Mouse (Mus musculus): Measurements from ENCODE around the gene Gm20388.
"Not testable (repeated sequence)": the region's sequence is repeated elsewhere in the genome, so short reads cannot be mapped to it uniquely, and the experiment has no call there.

Gm20388 gene

DNA sequence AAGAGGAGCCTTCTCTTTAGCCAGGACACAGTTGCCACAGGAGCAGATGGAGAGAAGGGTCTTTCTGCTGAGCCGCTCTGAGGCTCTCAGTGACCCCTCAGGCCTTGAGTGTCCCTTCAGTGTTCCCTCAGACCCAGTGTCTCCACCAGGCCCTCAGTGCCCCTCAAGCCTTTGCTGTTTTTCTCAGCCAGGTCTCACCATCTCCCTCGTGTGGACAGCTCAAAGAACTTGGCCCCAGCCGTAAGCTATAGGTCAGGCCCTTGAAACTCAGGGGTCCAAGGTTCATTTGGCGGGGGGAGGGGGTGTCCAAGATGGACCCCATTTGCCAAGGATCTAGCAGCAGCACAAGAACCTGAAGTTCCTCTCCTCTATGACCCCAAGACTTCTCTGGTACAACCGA lies 2714.0 kb downstream of the Gm20388 start:
- DNase-seq (ENCODE audit: low spot score in 2 of 2) = no peak

GRCm38 (mm10) chr8:122625811-122626210 lies 2715.2 kb downstream of the Gm20388 start:
- DNase-seq (ENCODE audit: low spot score in 2 of 2) = no peak

DNA sequence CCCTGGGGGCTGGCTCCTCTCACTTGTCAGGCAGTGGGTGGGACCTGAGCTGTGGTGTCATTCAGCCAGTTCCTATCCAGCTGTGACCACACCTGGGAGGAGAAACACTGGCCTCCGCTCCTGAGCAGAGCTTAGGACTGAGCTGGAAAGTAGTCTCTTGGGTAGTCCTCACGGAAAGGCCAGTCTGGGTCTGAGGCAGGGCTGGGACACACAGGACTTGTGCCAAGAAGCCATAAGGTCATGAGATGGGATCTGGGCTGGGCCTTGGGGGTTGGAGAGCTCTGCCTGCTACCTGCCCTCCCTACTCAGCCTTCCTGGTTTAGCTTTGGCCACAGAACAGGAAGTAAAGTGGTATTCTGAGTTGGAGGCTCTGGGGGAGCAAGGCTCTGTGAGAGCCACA lies 2716.3 kb downstream of the Gm20388 start:
- DNase-seq (ENCODE audit: low spot score in 2 of 2) = no peak

DNA sequence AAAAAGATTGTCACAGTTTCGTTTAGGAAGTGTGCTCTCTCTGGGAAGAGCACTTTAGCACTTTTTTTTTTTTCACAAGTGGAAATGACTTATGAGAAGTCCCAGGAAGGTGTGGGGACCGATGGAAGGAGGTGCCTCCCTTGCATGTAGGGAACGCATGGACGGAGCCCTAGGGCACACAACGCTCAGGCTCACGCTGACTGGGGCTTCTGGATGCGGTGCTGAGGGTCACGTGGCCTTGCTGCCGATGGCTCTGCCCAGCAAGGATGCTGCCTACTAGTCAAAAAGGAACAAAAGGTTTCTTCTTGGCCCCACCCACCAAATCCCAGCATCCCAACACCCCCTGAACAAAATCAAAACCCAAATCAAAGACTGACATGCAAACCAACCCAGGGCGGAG lies 2718.7 kb downstream of the Gm20388 start:
- DNase-seq (ENCODE audit: low spot score in 2 of 2) = no peak

- DNase-seq (ENCODE audit: low spot score in 2 of 2) = no peak
Observed at GRCm38 (mm10) chr8:122630696-122631095, 2720.1 kb downstream of the Gm20388 start.

GRCm38 (mm10) chr8:122632134-122632533 lies 2721.5 kb downstream of the Gm20388 start:
- not testable (repeated sequence) for DNase-seq (ENCODE audit: low spot score in 2 of 2)

DNA sequence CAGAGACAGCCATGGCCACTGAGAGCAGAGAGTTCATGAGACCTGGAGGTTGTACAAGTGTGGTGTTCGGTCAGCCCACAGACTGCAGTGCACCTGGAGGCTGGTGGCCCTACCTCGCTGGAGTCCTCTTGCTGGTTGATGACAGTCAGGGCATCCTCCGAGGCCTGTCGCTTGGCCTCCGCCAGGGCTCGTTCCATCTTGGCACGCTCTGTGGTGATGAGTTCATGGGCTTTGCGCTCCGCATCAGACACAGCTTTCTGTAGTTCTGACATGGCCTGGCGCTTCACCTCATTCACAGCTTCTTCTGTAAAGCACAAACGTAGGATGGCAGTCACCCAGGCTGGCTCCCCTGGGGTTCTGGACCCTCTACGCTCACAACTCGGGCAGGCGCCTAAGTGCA lies 2722.6 kb downstream of the Gm20388 start:
- DNase-seq (ENCODE audit: low spot score in 2 of 2) = no peak

GRCm38 (mm10) chr8:122635878-122636802 lies 2725.5 kb downstream of the Gm20388 start:
- DNase-seq (ENCODE audit: low spot score in 2 of 2) = no peak

- DNase-seq (ENCODE audit: low spot score in 2 of 2) = no peak
Observed at GRCm38 (mm10) chr8:122636803-122637175, 2726.1 kb downstream of the Gm20388 start.

DNA sequence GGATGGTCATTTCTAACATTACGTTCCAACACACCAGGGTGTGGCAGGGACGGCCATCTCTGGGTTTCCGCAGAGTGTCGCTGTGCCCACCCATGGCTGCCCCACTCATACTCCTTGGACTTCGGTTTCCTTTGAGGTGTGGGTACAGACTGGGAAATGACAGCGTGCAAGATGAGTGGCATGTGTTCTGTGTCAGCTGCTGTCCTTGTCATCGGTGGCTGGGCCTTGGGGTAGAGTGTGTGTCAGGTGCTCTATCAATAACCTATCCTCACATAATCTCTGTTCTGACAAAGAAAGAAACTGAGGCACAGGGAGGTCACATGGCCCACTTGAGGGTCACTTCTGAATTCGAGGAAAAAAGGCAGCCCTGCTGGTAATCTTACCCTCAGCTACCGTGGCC lies 2726.6 kb downstream of the Gm20388 start:
- no peak for DNase-seq (ENCODE audit: low spot score in 2 of 2)

- DNase-seq (ENCODE audit: low spot score in 2 of 2) = no peak
Observed at GRCm38 (mm10) chr8:122638601-122639000, 2728.0 kb downstream of the Gm20388 start.

DNA sequence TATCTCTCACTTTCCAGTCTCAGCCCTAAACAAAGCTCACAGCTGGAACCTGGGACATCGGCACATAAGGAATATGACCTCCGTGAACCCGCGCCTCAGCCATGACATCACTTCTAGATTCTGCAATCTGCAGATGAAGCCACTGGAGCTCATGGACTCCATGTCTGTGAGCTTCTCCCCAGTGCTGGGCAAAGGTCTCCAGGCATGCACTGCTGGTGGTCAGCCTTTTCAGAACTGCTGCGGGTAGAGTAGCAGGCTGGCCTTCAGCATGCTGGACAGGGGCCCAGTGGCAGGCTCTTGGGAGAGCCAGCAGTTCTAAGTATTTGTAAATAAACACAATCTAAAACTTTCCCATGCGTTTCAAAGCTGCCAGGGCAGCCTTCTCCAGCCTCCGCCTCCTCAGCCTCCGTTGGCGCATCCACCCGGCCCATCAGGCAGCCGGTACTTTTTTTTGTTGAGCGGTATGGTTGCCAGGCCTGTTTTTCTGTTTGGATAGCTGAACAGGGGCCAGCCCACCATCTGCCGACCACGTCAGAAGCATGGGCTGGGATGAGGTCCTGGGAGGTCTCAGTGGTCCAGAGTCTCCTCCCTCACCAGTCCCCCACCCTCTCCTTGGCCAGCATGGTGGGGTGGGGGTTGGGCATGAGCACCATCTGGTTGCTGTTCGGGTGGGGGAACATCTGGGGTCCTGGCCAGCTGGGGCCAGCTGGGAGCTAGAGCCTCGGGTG lies 2729.0 kb downstream of the Gm20388 start:
- no peak for DNase-seq (ENCODE audit: low spot score in 2 of 2)

DNA sequence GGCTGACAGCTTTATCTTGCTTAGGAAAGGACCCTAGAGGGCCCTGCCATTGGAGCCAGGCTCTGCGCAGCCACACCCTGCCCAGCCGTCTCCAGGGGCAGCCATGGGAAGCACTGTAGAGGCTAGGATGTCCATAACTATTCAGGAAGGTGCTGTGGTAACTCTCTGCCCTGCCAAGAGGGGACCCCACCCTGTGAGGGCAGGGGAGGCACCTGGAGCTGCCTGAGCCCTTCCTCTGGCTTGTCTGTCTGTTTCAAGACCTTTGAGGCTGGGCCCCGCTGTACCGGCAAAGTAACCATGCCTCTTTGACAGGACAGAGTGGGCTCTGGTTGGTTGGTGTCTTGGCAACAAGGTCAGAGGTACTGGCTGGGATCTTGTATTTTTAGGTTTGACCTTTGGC lies 2730.2 kb downstream of the Gm20388 start:
- no peak for DNase-seq (ENCODE audit: low spot score in 2 of 2)

DNA sequence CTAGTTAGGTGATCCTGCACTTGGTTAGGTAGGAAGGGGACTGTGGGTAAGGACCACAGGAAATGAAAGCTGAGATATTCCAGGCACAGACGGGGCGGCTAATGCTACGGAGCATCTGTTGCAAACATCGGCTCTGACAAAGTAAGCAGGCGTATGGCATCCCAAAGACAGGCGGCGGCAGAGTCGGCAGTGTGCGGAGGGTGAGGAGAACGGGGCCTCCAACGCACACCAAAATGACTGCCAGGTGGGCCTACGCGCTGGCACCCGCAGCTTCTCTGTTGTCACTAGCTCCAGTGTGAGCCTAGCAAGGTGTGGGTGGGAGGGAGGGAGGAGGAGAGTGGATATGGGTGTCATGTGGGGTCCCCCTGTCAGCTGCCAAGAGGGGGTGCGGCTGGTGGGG lies 2730.8 kb downstream of the Gm20388 start:
- no peak for DNase-seq (ENCODE audit: low spot score in 2 of 2)

GRCm38 (mm10) chr8:122642071-122642470 lies 2731.4 kb downstream of the Gm20388 start:
- no peak for DNase-seq (ENCODE audit: low spot score in 2 of 2)

DNA sequence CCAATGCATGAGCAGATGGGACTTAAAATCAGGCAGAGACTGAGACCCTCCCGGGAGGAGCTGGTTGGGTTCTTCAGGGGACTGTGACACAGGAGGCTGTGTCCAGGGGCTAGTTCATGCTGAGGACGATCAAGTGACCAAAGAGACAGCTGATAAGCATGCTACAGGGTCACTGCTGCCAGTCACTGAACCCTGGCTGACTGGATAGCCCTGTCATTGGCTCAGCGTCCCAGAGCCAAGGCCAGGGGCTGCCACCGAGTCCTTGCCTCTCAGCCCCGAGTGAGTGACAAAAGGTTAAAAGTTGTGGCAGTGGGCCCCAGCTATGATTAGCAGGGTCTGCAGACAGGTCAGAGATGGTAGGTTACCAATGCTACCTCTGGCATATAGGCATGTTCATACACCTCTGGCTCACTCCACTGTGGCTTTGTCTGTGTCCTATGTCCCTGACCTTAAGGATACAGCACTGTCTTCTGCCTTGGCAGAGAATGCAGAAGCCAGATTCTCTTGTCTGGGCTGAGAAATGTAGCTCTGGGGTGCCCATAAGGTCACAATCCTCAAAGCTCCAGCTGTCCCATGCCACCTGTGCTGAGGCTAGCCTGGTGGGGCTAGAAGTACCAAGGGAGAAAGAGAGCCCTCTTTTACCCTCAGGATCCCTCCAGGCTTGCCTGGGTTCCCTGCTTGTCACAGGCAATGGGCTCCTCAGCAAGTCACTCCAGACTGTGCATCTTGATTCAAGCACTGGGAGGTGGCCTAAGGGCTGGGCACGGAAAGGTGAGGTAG lies 2733.7 kb downstream of the Gm20388 start:
- no peak for DNase-seq (ENCODE audit: low spot score in 2 of 2)

GRCm38 (mm10) chr8:122646337-122646736 lies 2735.7 kb downstream of the Gm20388 start:
- DNase-seq (ENCODE audit: low spot score in 2 of 2) = no peak

DNA sequence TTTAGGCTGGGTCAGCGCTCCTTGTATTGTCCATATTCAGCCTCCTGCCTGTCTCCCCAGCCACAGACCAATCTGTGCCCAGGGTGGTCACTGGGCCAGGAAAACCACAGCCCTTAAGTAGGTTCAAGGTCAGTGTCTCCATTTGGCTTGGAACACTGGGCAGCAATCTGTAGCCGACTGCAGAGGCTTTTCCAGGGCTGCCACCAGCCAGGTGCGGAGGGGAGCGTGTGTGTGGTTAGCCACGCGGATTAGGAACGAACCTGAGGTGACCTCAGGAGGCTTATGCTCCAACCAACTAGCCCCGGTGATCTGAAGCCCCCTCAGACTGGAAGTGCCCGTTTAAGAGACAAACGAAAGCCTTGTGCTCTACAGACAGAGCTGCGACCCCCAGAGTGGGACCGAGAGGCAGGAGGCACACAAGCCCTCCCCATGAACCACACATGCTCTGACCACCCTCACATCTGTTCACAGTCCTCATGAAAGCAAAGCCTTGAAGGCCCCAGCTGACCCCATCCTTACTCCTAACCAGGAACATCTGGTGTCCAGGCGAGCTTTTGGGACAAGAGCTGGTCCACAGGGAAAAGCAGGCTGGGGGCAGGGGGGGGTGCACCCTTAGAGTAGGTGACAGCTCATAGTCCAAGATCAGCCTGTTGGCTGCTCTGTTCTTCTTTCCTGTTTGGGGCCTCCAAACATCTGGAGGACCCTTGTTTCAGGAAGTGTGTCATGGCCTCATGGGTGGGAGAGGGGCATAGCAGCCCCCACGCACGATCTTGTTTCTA lies 2737.7 kb downstream of the Gm20388 start:
- no peak for DNase-seq (ENCODE audit: low spot score in 2 of 2)

DNA sequence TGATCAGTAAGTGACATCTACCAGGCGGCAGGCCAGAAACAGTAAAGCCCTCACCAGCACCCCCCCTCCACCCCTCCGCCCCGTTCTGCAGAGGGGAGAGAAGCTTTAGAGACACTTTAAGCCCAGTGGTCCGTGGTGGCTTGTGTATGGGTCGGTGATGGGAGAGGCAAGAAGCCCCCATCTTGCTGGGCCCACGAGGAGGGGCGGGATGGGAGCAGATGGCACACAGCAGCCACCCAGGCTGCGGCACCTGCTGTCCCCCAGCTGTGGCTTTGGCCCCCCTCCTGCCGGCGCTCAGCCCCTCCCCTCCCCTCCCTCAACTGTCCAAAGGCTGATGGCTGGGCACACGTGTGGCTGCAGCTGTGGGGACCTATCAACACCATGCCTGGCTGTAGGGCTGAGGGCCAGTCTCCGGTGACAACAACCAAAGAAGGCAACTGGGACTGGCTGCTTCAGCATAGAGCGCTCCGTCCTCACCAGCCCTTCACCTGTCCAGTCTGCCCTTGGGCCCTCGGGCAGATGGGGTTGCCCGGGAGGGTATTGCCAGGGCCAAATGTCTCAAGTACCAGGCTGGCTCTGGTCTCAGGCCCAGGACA lies 2740.8 kb downstream of the Gm20388 start:
- no peak for DNase-seq (ENCODE audit: low spot score in 2 of 2)

DNA sequence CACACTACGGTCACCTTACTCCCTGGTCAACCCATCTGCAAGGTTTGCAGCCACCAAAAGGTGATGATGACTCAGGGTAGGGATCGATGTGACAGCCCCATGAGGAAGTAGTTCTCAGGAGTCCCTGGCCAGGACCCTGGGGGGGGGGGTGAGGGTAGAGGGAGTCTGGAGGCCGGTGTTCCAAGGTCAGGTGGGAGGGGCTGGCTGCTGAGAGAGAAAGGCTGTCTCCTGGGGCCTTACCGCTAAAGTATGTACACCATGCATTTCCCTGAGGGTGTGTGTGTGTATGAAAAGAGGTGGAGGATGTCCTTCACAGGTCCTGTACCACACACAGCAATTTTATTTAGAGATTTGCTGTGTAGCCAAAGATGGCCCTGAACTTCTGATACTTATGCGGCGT lies 2742.0 kb downstream of the Gm20388 start:
- DNase-seq (ENCODE audit: low spot score in 2 of 2) = no peak

- DNase-seq (ENCODE audit: low spot score in 2 of 2) = no peak
Observed at GRCm38 (mm10) chr8:122654768-122655167, 2744.1 kb downstream of the Gm20388 start.
